Comparison of ENCODE assay signal across 7 mouse cellular contexts in genomic region chr12:100289267-100290177, GRCm38 (mm10).
DNase-seq lines count a peak whose midpoint lies in the region; ATAC-seq lines count a peak whose summit lies in the region.

No protein-coding gene starts in this region.

- peak overlapping the region; percentile 51 for H3K27ac ChIP-seq in intestine, embryonic 16.5 days (ENCODE audit: low read length)
- H3K27ac ChIP-seq in limb, embryonic 15.5 days: peak overlapping the region; percentile 72
- H3K27ac ChIP-seq in neural tube, embryonic 13.5 days (replicated peaks): peak overlapping the region; percentile 89

- peak; percentile 59 for ATAC-seq in intestine, embryonic 16.5 days
- peak; percentile 45; the same call in 1 of the 2 replicates for ATAC-seq in limb, embryonic 15.5 days (ENCODE audit: insufficient number of reproducible peaks, low FRiP score, low TSS enrichment, low read depth)
- ATAC-seq in neural tube, embryonic 13.5 days (ENCODE audit: low read depth): peak; percentile 79

- H3K4me2 ChIP-seq in intestine, embryonic 16.5 days (ENCODE audit: low read depth, low read length): no peak overlapping the region
- H3K4me2 ChIP-seq in limb, embryonic 15.5 days: peak overlapping the region; percentile 17; the same call in 1 of the 2 replicates
- H3K4me2 ChIP-seq in neural tube, embryonic 13.5 days: no peak overlapping the region

- no peaks in the 10 kb centered on the region for H3K27me3 ChIP-seq in intestine, embryonic 16.5 days (replicated peaks; ENCODE audit: control insufficient read depth, insufficient read depth, low read length)
- no peaks in the 10 kb centered on the region for H3K27me3 ChIP-seq in limb, embryonic 15.5 days
- H3K27me3 ChIP-seq in neural tube, embryonic 13.5 days: no peaks in the 10 kb centered on the region

- H3K4me1 ChIP-seq in intestine, embryonic 16.5 days (ENCODE audit: control insufficient read depth, insufficient read depth, low read length): peaks cover 34% of the 10 kb centered on the region
- peaks cover 29% of the 10 kb centered on the region for H3K4me1 ChIP-seq in limb, embryonic 15.5 days
- H3K4me1 ChIP-seq in neural tube, embryonic 13.5 days (replicated peaks): peaks cover 31% of the 10 kb centered on the region

- no peak overlapping the region for H3K4me3 ChIP-seq in intestine, embryonic 16.5 days (ENCODE audit: low read length)
- H3K4me3 ChIP-seq in limb, embryonic 15.5 days: no peak overlapping the region
- no peak overlapping the region for H3K4me3 ChIP-seq in neural tube, embryonic 13.5 days

- no peaks in the 10 kb centered on the region for H3K36me3 ChIP-seq in intestine, embryonic 16.5 days (ENCODE audit: control insufficient read depth, insufficient read depth, low read length)
- no peaks in the 10 kb centered on the region for H3K36me3 ChIP-seq in limb, embryonic 15.5 days
- H3K36me3 ChIP-seq in neural tube, embryonic 13.5 days: no peaks in the 10 kb centered on the region

- 0 out of 2 replicates have a peak overlapping the region, but pooled peaks have one; percentile 40 for H3K9ac ChIP-seq in intestine, embryonic 16.5 days (ENCODE audit: low read depth, low read length)
- H3K9ac ChIP-seq in limb, embryonic 15.5 days: no peak overlapping the region
- 0 out of 2 replicates have a peak overlapping the region, but pooled peaks have one; percentile 23 for H3K9ac ChIP-seq in neural tube, embryonic 13.5 days

- 17% methylated on average over 8 of the region's 8 CpGs for WGBS in intestine, embryonic 16.5 days
- 18% methylated on average over 8 of the region's 8 CpGs for WGBS in limb, embryonic 15.5 days
- 26% methylated on average over 8 of the region's 8 CpGs for WGBS in neural tube, embryonic 13.5 days

- peak; percentile 87 for DNase-seq in adrenal gland, postnatal 14 days
- DNase-seq in cerebellum, postnatal 36 days: peak; percentile 52 to 63
- peak; percentile 99 for DNase-seq in heart, adult 11 months
- DNase-seq in thymus, postnatal 36 days: no peak

- no peaks in the 10 kb centered on the region for H3K9me3 ChIP-seq in intestine, embryonic 16.5 days (ENCODE audit: control insufficient read depth, low read length)
- H3K9me3 ChIP-seq in limb, embryonic 15.5 days: no peaks in the 10 kb centered on the region
- H3K9me3 ChIP-seq in neural tube, embryonic 13.5 days: no peaks in the 10 kb centered on the region

Comparison
In these comparisons a context has a peak if more than half of its experiments do, and no peak if none do; other contexts are left out.
1. DNase-seq: peak in adrenal gland, postnatal 14 days (single experiment), cerebellum, postnatal 36 days (2 of 2) and heart, adult 11 months (single experiment); none in thymus, postnatal 36 days (0 of 2).
2. Peak in every context shown above with its lines, with median percentiles within 50 percentile points of each other: ATAC-seq and H3K27ac ChIP-seq.